Mouse (Mus musculus) cortical plate, adult 2 months (tissue): ENCODE measurements around the gene Mal.

ENCODE experiments used
- CTCF ChIP-seq: fragments of 200-500 bp; IDR thresholded peaks from 2 replicates; pipeline ENCODE4 v1.5.1; 2011; ENCODE audit warnings: mild to moderate bottlenecking, control low read depth, low read length; ENCODE audit not compliant: insufficient read depth; ENCODE audit errors: extremely low read depth
- POLR2A ChIP-seq: fragments of 200-500 bp; IDR thresholded peaks from 2 replicates; pipeline ENCODE4 v1.6.1; 2011; ENCODE audit warnings: mild to moderate bottlenecking, low read length, control low read depth; ENCODE audit not compliant: insufficient read depth; ENCODE audit errors: extremely low read depth

DNA sequence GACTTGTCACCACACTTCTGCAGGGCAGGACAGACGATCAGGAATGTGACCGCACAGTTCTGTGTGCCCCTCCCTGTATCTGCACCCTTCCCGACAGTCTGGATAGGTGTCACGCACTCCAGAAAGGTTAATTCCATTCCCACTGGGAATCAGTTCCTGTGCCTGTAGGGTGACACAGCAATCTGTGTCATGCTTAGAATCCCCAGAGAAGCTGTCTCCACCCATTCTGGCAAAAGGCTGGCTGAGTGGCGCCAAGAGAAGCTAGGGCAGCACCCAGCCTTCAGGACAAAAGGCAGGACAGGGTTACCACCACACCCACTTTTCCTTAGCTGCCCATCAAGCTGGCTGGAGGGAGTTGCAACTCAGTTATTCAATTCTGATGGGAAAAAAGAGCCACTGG lies 6.6 kb downstream of the Mal start:
- TF ChIP-seq POLR2A (no peak), CTCF (no peak)
